Mouse (Mus musculus): ENCODE results near the gene Ahnak.

DNA sequence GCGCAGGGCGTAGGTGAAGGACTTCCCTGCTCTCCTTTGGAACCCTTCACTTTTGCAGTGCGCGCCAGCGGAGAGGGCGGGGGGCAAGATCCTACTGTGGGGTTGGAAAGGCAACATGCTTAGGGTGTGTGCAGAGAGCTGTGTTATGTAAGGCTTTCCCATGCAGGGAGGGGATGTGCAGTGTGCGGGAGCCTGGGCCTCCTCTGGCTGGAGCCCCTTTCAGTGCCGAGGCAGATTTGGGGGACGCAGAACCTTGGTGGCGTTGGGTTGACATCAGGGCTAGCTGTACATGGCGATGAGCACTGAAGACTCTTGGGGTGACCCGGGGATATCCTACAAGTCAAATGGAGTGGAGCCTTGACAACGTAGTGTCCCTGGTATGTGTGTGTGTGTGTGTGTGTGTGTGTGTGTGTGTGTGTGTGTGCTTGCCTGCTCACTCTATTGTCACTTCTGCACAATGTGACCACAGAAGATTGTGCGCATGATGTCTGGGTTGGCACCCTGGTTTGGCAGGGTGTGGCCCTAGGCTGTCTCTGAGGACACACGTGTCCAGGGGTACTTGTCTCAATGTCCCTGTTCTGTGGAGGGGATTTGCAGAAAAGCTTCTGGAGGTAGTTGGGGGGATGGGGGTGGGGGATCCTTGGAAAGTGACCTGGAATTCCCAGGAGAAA is 1.5 kb downstream of the Ahnak start:
- TF ChIP-seq POLR2A (IDR thresholded peaks at IDR 0.05; ENCODE audit: insufficient read depth, low read length) (no peak), CTCF (IDR thresholded peaks at IDR 0.05; ENCODE audit: low read depth, low read length) (no peak)

Measured in ES-Bruce4 (cell line).